Mouse (Mus musculus) kidney, adult 2 months (tissue): Measurements from ENCODE around the gene Lepr.

ENCODE experiments used
- CTCF ChIP-seq: fragments of 200-500 bp; conservative IDR thresholded peaks from 2 replicates; pipeline ENCODE4 v1.5.1; 2011; ENCODE audit warnings: low read depth, mild to moderate bottlenecking, control low read depth, low read length, moderate library complexity, mixed read lengths; ENCODE audit not compliant: insufficient read depth, insufficient read length
- POLR2A ChIP-seq: fragments of 200-500 bp; IDR thresholded peaks from one replicate; pipeline ENCODE4 v1.6.1; 2011; ENCODE audit warnings: low read depth, low read length, control low read depth

GRCm38 (mm10) chr4:101710361-101710760 lies 6.8 kb upstream of the Lepr start:
- TF ChIP-seq CTCF (no peak), POLR2A (no peak)
